Mouse (Mus musculus): ENCODE measurements around the gene Pigx. TPM values are rescaled to one million over a fixed set of nuclear protein-coding genes. Genes with fewer than 3 reads are reported as not detected.

Pigx gene
- polyA plus RNA-seq, 1 experiment from 2014 or later, result 27.8 TPM

DNA sequence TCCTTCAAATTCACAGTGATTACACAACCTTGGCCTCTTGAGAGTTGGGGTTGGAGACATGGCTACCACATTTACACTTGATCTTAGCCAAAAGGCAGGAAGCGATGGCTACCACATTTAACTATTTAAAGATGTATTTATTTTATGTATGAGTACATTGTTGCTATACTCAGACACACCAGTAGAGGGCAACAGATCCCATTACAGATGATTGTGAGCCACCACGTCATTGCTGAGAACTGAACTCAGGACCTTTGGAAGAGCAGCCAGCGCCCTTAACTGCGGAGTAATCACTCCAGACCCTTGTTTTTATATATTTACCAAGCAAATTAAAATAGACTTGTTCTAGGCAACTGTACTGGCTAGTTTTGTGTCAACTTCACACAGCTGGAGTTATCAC lies 57.2 kb downstream of the Pigx start:
- peaks cover 73% of the 10 kb centered on the region for H3K36me3 ChIP-seq (replicated peaks)

More for the DNA sequence above, 57.2 kb downstream of the Pigx start:
- ATAC-seq (ENCODE audit: insufficient read depth), result no peak
- Histone ChIP-seq H3K4me2 (no peak overlapping the region), H3K27me3 (no peaks in the 10 kb centered on the region), H3K4me3 (replicated peaks) (no peak overlapping the region), H3K9me3 (replicated peaks) (no peaks in the 10 kb centered on the region), H3K9ac (no peak overlapping the region), H3K4me1 (replicated peaks) (no peaks in the 10 kb centered on the region), H3K27ac (replicated peaks) (no peak overlapping the region)
- 74% methylated on average over 4 of the region's 4 CpGs for WGBS (ENCODE audit: insufficient replicate concordance)

Other genes starting within 250 kb of the Pigx start
- 0.02 and 0.07 TPM in 2 replicates for gene Meltf, start 220.9 kb downstream of the Pigx start, polyA plus RNA-seq (2015; fragmentation: Nextera tagmentation; extraction: Ambion mirVana)
- 0.23 and 0.48 TPM in 2 replicates for gene Pigz, start 165.9 kb downstream of the Pigx start, polyA plus RNA-seq (2015; fragmentation: Nextera tagmentation; extraction: Ambion mirVana)
- 38.1 and 39.4 TPM in 2 replicates for gene 0610012G03Rik, start 151.2 kb downstream of the Pigx start, polyA plus RNA-seq (2015; fragmentation: Nextera tagmentation; extraction: Ambion mirVana)
- 27.5 and 28.3 TPM in 2 replicates for gene Ncbp2, start 151.2 kb downstream of the Pigx start, polyA plus RNA-seq (2015; fragmentation: Nextera tagmentation; extraction: Ambion mirVana)
- 4.7 and 5.1 TPM in 2 replicates for gene Senp5, start 96.5 kb downstream of the Pigx start, polyA plus RNA-seq (2015; fragmentation: Nextera tagmentation; extraction: Ambion mirVana)
- gene Pak2, start 20.4 kb downstream of the Pigx start, polyA plus RNA-seq (2015; fragmentation: Nextera tagmentation; extraction: Ambion mirVana), result 9.5 and 9.7 TPM in 2 replicates
- 4.7 and 5.5 TPM in 2 replicates for gene Cep19, start 60 bp upstream of the Pigx start, polyA plus RNA-seq (2015; fragmentation: Nextera tagmentation; extraction: Ambion mirVana)
- gene Nrros, start 65.9 kb upstream of the Pigx start, polyA plus RNA-seq (2015; fragmentation: Nextera tagmentation; extraction: Ambion mirVana), result 24.1 and 24.5 TPM in 2 replicates
- 1.3 and 1.5 TPM in 2 replicates for gene Bex6, start 80.1 kb upstream of the Pigx start, polyA plus RNA-seq (2015; fragmentation: Nextera tagmentation; extraction: Ambion mirVana)
- 4.9 and 6.3 TPM in 2 replicates for gene Fbxo45, start 147.4 kb upstream of the Pigx start, polyA plus RNA-seq (2015; fragmentation: Nextera tagmentation; extraction: Ambion mirVana)
- 10.3 and 11.1 TPM in 2 replicates for gene Wdr53, start 147.5 kb upstream of the Pigx start, polyA plus RNA-seq (2015; fragmentation: Nextera tagmentation; extraction: Ambion mirVana)
- not detected in 2 replicates for gene Smco1, start 171.7 kb upstream of the Pigx start, polyA plus RNA-seq (2015; fragmentation: Nextera tagmentation; extraction: Ambion mirVana)
- gene Rnf168, start 177.7 kb upstream of the Pigx start, polyA plus RNA-seq (2015; fragmentation: Nextera tagmentation; extraction: Ambion mirVana), result 14.5 and 15.6 TPM in 2 replicates
- gene Ubxn7, start 232.5 kb upstream of the Pigx start, polyA plus RNA-seq (2015; fragmentation: Nextera tagmentation; extraction: Ambion mirVana), result 7.3 and 9.3 TPM in 2 replicates

All from liver, embryonic 15.5 days (tissue).